Mouse (Mus musculus): ENCODE data around the gene Fam53b. TPM values are rescaled to one million over a fixed set of nuclear protein-coding genes. Genes with fewer than 3 reads are reported as not detected.

Gene Fam53b
- polyA plus RNA-seq (2015; fragmentation: Nextera tagmentation; extraction: Ambion mirVana), result 23.0 and 25.7 TPM in 2 replicates

DNA sequence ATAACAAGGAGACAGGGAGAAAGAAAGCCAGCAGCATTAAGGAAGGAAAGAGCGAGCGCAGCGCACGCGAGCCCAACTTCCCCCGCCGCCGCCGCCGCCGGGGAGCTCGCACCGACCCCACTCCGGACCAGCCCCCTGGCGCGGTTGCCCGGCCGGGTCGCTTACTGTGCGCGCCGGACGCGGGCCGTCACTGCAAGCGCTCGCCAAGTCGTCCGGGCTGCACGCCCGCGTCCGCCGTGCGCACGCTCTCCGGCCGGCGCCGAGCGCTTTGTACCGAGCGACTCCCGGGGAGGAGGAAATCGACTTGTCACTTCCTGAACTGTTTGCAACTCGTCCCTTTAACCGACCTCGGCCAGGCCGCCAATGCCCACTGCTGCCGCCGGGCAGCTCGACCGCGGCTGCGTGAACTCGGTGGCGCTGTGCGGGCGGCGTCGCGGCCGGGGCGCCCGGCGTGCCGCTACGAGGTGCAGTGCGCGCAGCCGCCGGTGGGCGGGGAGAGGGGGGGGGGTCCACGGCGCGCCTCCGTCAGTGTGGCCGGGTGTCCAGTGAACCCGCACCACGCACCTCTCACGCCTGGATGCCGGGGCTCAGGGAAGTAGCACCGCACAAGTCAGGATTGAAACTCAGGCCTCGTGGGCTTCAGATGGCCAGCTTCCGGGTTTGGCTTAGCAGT is at the start of gene Fam53b:
Gene Fam53b (minus strand): TSS at position 471 of the 673 bp plus-strand sequence.
- Histone ChIP-seq H3K27ac (peak within 1 kb of the TSS; percentile 92), H3K4me2 (peak within 1 kb of the TSS; percentile 82), H3K36me3 (no peaks in the 10 kb centered on the region), H3K4me1 (peaks cover 54% of the 10 kb centered on the region), H3K27me3 (no peaks in the 10 kb centered on the region), H3K4me3 (peak within 1 kb of the TSS; percentile 69), H3K9me3 (no peaks in the 10 kb centered on the region), H3K9ac (peak within 1 kb of the TSS; percentile 87)
- ATAC-seq (ENCODE audit: insufficient number of reproducible peaks, insufficient read depth, low FRiP score, low TSS enrichment, low read depth), result peak; percentile 66; the same call in 1 of the 2 replicates
- under 1% methylated on average over 83 of the region's 85 CpGs for WGBS

DNA sequence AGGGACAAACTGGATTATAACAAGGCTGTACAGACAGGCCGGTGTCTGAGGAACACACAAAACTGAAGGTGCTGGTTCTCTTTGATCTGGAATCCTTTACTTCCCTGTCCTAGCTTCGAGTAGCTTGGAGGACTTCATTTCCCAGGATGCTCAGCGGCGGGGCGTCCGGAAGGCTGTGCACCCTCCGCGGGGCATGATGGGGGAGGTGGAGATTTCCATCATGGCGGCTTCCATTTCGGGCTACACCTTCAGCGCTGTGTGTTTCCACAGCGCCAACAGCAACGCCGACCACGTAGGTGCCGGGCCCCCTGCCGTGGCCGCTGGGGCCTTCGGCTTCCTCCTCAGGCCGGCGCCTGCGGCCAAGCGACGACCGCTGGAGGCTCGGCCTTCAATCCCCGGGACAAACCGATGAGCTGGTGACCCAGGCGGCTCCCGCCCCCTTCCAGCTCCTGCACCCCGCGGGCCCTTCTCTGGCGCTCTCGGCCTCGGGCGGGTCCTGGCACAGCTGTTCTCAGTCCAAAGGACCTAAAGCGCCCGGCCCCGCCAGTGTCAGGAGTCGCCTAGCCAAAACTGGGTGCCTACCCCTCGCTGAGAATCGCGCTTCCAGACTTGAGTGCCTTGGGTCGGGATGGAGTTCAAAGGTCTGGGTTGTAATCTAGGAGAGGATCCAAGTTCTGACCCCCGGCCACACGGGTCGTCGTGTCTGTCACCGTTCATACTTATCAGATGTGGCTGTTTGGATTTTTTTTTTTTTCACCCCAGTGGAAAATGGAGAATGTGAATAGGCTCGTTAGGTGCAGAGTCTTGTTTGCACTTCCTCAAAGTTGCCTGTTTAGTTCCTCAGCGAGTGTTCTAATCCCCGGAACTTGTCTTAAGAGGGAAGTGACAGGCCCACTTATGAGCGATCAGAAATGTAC is 45.6 kb upstream of the Fam53b start, which contains the start of gene Abraxas2:
Gene Abraxas2 (plus strand): TSS at position 184 of the 917 bp plus-strand sequence.
- WGBS, result under 1% methylated on average over 53 of the region's 53 CpGs
- Histone ChIP-seq H3K9ac (peak within 1 kb of the TSS; percentile 94), H3K4me2 (peak within 1 kb of the TSS; percentile 81), H3K36me3 (no peaks in the 10 kb centered on the region), H3K27ac (peak within 1 kb of the TSS; percentile 82), H3K4me3 (peak within 1 kb of the TSS; percentile 93), H3K27me3 (no peaks in the 10 kb centered on the region), H3K4me1 (peaks cover 13% of the 10 kb centered on the region), H3K9me3 (no peaks in the 10 kb centered on the region)
- peak; percentile 85; the same call in 1 of the 2 replicates for ATAC-seq (ENCODE audit: insufficient number of reproducible peaks, insufficient read depth, low FRiP score, low TSS enrichment, low read depth)

DNA sequence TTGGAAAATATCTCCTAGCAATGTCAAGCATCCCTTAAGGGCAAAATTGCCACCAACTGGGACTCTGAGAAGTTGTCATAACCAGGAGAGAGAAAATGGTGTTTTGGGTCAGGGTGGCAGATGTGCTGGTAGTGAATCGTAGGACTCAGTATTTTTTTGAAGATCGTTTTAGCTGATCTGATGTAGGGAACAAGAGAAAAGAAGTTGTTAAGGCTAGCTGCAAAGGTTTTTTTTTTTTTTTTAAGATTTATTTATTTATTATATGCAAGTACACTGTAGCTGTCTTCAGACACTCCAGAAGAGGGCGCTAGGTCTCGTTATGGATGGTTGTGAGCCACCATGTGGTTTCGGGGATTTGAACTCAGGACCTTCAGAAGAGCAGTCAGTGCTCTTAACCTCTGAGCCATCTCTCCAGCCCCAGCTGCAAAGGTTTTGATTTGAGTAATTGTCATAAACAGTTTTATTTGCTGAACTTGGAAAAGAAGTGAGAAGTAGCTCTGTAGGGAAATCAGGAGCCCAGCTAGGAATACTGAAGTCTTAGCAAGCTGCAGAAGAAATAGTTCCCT is 44.4 kb upstream of the Fam53b start:
- 70% methylated on average over 5 of the region's 5 CpGs for WGBS

DNA sequence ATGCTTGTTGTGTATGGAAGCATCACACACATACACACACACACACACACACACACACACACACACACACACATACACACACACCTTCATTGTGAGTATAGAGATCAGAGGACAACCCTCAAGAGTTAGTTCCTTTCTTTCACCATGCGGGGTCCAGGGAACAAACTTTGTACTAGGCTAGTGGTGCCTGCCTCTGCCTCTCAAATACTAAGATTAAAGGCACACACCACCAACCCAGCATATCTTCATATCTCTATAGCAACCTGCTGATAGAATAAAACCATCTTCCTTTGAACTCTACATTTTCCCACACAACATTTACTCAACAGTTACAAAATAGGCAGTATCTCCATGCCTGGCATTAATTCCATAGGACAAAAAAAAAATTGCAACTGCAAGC is 42.4 kb upstream of the Fam53b start:
- Histone ChIP-seq H3K27me3 (no peaks in the 10 kb centered on the region), H3K27ac (no peak overlapping the region), H3K9ac (no peak overlapping the region), H3K4me3 (no peak overlapping the region), H3K36me3 (no peaks in the 10 kb centered on the region), H3K4me1 (peaks cover 18% of the 10 kb centered on the region), H3K4me2 (no peak overlapping the region), H3K9me3 (no peaks in the 10 kb centered on the region)
- WGBS, result 61% methylated on average over 1 of the region's 1 CpGs
- no peak for ATAC-seq (ENCODE audit: insufficient number of reproducible peaks, insufficient read depth, low FRiP score, low TSS enrichment, low read depth)

More for the DNA sequence above, 44.4 kb upstream of the Fam53b start:
- H3K36me3 ChIP-seq, result no peaks in the 10 kb centered on the region
- H3K9me3 ChIP-seq, result no peaks in the 10 kb centered on the region
- H3K27me3 ChIP-seq, result no peaks in the 10 kb centered on the region
- no peak for ATAC-seq (ENCODE audit: insufficient number of reproducible peaks, insufficient read depth, low FRiP score, low TSS enrichment, low read depth)
- H3K4me3 ChIP-seq, result no peak overlapping the region
- no peak overlapping the region for H3K4me2 ChIP-seq
- H3K27ac ChIP-seq, result no peak overlapping the region
- H3K9ac ChIP-seq, result no peak overlapping the region
- peaks cover 13% of the 10 kb centered on the region for H3K4me1 ChIP-seq

DNA sequence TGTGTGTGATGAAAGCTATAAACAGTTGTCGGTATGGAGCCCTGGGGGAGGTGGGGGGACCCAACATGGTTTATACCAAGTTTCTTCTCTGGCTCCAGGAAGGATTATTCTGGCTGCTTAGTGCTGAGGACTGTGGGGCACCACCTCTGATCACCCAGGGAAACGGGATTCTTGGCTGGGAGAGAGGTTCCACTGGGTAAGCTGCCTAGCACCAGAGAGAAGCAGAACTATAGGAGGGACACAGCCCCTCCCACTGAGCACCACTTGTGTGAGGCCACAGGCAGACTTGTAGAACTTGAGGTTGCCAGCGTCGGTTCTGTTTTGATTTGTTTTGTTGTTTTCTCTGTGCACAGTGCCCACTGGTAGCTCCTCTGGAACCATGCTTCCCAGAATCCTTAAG is 40.3 kb upstream of the Fam53b start:
- H3K27ac ChIP-seq, result no peak overlapping the region
- H3K9me3 ChIP-seq, result no peaks in the 10 kb centered on the region
- H3K36me3 ChIP-seq, result peaks cover 16% of the 10 kb centered on the region
- WGBS, result 54% methylated on average over 4 of the region's 4 CpGs
- no peaks in the 10 kb centered on the region for H3K27me3 ChIP-seq
- no peak overlapping the region for H3K4me3 ChIP-seq
- ATAC-seq (ENCODE audit: insufficient number of reproducible peaks, insufficient read depth, low FRiP score, low TSS enrichment, low read depth), result no peak
- no peak overlapping the region for H3K9ac ChIP-seq
- H3K4me2 ChIP-seq, result no peak overlapping the region
- H3K4me1 ChIP-seq, result peaks cover 11% of the 10 kb centered on the region

DNA sequence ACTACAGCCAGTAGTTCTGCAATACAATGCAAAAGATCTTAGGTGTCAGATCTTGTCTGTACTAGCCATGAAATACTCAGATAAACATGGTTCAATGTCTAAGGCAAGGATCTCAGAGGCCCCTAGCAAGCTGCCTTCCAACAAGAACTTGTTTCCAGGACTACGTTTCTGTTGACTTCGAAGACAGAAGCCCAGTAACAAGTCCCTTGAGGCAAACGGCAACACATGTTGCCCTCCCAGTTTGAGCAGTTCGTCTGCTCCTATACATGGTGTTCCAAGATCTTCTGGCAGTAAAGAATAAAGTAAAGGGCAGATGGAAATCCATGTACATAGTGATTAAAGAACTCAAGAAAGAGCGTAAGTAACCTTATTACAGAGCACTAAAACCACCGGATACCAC is 39.7 kb upstream of the Fam53b start:
- Histone ChIP-seq H3K4me3 (no peak overlapping the region), H3K36me3 (peaks cover 22% of the 10 kb centered on the region), H3K9ac (no peak overlapping the region), H3K27me3 (no peaks in the 10 kb centered on the region), H3K4me1 (peaks cover 11% of the 10 kb centered on the region), H3K27ac (no peak overlapping the region), H3K4me2 (no peak overlapping the region), H3K9me3 (no peaks in the 10 kb centered on the region)
- WGBS, result 66% methylated on average over 6 of the region's 6 CpGs
- ATAC-seq (ENCODE audit: insufficient number of reproducible peaks, insufficient read depth, low FRiP score, low TSS enrichment, low read depth), result no peak

DNA sequence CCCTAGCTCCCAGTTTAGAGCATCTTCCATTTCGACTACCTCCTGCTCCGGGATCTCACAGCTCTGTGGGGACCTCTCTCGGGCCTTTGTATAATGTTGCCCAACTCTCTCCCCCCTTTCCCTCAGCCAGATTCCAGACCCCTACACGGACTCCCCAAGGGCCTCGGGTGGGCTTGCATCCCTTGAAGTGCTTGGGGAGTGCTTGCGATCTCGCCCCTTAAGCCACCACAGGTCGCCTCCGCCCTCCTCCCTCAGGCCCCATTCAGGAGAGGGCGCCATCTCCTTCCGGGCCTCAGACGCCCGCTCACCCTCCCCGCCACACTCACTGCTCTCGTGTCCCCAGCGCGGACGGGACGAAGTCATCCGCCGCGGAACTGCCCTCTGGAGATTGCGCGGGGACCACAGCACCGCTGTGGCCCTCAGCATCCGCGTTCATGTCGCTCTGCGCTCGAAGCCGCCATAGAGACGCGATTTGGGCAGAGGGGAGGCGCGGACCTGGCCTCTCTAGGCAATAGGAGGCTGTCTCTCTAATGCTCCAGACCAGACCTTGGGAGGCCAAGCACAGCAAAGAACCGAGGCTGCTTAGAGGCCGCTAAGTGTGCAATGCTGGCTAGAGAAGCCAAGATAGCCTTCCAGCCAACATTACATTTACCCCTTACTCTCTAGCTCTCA is 38.6 kb upstream of the Fam53b start, which contains the start of gene Eef1akmt2:
Gene Eef1akmt2 (minus strand): TSS at position 501 of the 672 bp plus-strand sequence.
- Histone ChIP-seq H3K27me3 (no peaks in the 10 kb centered on the region), H3K9me3 (no peaks in the 10 kb centered on the region), H3K36me3 (peaks cover 32% of the 10 kb centered on the region), H3K4me2 (peak within 1 kb of the TSS; percentile 67), H3K4me3 (peak within 1 kb of the TSS; percentile 83), H3K27ac (peak within 1 kb of the TSS; percentile 97), H3K9ac (peak within 1 kb of the TSS; percentile 96), H3K4me1 (peaks cover 11% of the 10 kb centered on the region)
- ATAC-seq (ENCODE audit: insufficient number of reproducible peaks, insufficient read depth, low FRiP score, low TSS enrichment, low read depth), result peak; percentile 90
- under 1% methylated on average over 37 of the region's 37 CpGs for whole genome bisulfite sequencing

DNA sequence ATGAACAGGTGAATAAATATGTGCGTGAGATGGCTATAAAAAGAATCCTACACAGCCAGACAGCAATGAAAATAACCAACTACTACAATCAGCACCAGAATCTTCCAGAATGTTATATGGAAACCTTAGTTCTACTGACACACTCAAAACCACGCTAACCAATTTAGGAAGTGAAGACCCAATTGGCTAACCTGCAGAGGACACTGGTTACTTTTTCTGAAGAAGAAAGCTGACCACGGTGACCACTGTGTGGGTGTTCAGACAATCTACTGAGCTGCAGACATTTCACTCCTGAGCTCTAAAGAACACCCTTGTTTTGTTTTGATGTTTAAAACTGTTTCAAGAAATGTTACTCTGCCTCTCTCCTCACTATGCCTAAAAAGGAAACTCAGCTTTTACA is 29.5 kb upstream of the Fam53b start:
- no peak overlapping the region for H3K27ac ChIP-seq
- H3K27me3 ChIP-seq, result no peaks in the 10 kb centered on the region
- no peak overlapping the region for H3K9ac ChIP-seq
- 95% methylated on average over 3 of the region's 3 CpGs for WGBS
- no peak overlapping the region for H3K4me2 ChIP-seq
- no peaks in the 10 kb centered on the region for H3K9me3 ChIP-seq
- H3K36me3 ChIP-seq, result peaks cover 57% of the 10 kb centered on the region
- ATAC-seq (ENCODE audit: insufficient number of reproducible peaks, insufficient read depth, low FRiP score, low TSS enrichment, low read depth), result no peak
- H3K4me3 ChIP-seq, result no peak overlapping the region
- no peaks in the 10 kb centered on the region for H3K4me1 ChIP-seq

DNA sequence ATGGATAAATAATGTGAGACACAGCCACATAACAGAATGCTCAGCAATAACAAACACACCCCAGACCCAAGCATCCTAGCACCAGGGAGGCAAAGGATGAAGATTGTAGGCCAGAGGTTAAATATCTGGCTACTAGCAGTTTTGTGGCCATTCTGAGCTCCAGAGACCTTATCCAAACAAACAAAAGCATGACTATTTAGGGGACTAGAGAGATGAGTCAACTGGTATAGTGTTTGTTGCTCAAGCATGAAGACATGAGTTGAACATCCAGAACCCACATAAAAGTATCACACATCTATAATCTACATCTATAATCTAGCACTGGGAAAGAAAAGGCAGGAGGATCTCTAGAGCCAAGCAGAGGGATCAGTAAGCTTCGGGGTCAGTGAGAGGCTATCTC is 28.8 kb upstream of the Fam53b start:
- H3K36me3 ChIP-seq, result peaks cover 53% of the 10 kb centered on the region
- H3K4me3 ChIP-seq, result no peak overlapping the region
- no peak overlapping the region for H3K4me2 ChIP-seq
- no peak overlapping the region for H3K27ac ChIP-seq
- no peak overlapping the region for H3K9ac ChIP-seq
- WGBS, result 94% methylated on average over 1 of the region's 1 CpGs
- no peaks in the 10 kb centered on the region for H3K4me1 ChIP-seq
- no peak for ATAC-seq (ENCODE audit: insufficient number of reproducible peaks, insufficient read depth, low FRiP score, low TSS enrichment, low read depth)
- H3K27me3 ChIP-seq, result no peaks in the 10 kb centered on the region
- no peaks in the 10 kb centered on the region for H3K9me3 ChIP-seq

DNA sequence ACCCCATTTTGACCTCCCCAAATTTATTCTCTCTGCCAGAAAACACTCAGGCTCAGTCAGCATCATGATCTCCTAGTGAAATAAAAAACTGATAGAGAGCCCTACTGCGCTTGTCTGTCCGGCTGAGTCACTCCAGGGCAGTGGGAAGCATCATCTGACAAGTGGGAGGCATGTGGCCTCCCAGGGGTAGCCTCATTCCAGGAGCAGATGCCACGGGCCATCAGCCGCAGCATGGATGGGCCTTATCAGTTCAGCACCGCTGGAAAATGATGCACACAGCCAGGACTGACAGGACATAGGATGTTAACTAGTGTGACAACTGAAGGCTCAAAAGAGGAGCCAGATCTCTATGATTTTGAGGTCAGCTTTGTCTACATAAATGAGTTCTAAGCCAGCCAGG is 27.6 kb upstream of the Fam53b start:
- H3K27me3 ChIP-seq, result no peaks in the 10 kb centered on the region
- 83% methylated on average over 5 of the region's 5 CpGs for WGBS
- peaks cover 51% of the 10 kb centered on the region for H3K36me3 ChIP-seq

DNA sequence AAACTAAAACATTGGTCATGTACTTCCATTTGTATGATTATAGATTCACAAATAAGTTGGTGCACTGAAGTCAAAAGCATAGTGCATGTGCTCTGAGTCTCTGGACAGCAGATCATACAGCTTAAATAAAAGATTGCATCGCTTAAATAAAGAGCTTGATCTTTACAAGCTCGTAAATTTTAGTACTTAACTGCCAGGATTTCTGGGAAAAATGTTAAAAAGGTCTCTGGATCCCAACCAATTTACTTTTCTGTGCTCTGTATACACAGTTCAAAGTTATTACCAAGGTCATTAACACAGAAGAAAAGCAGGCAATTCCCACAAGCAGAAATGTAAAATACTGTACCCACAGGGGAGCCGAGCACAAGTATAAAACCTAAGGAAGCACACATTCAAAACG is 17.3 kb upstream of the Fam53b start:
- Histone ChIP-seq H3K36me3 (peaks cover 48% of the 10 kb centered on the region), H3K4me3 (no peak overlapping the region), H3K27ac (no peak overlapping the region), H3K27me3 (no peaks in the 10 kb centered on the region), H3K9ac (no peak overlapping the region), H3K4me2 (no peak overlapping the region), H3K4me1 (no peaks in the 10 kb centered on the region), H3K9me3 (no peaks in the 10 kb centered on the region)
- no peak for ATAC-seq (ENCODE audit: insufficient number of reproducible peaks, insufficient read depth, low FRiP score, low TSS enrichment, low read depth)
- WGBS, result 88% methylated on average over 4 of the region's 4 CpGs

More for the DNA sequence above, 27.6 kb upstream of the Fam53b start:
- Histone ChIP-seq H3K4me2 (no peak overlapping the region), H3K9ac (no peak overlapping the region), H3K4me3 (no peak overlapping the region), H3K4me1 (no peaks in the 10 kb centered on the region), H3K9me3 (no peaks in the 10 kb centered on the region), H3K27ac (no peak overlapping the region)
- no peak for ATAC-seq (ENCODE audit: insufficient number of reproducible peaks, insufficient read depth, low FRiP score, low TSS enrichment, low read depth)

Data from embryonic facial prominence, embryonic 13.5 days (tissue).